Mouse (Mus musculus): ENCODE results near the gene Tas2r115. TPM values are rescaled to one million over a fixed set of nuclear protein-coding genes. Genes with fewer than 3 reads are reported as not detected.

Gene Tas2r115
- total RNA-seq (2014; fragmentation: Nextera tagmentation): not detected in 2 replicates
- total RNA-seq (2017): not detected in 2 replicates
- polyA plus RNA-seq (2012): not detected in 2 replicates

- DNase-seq (ENCODE audit: low spot score) (no peak), ATAC-seq (ENCODE audit: extremely low read depth, insufficient number of reproducible peaks, low FRiP score, poor library complexity, severe bottlenecking) (no peak)
- Histone ChIP-seq H3K9me3 (replicated peaks) (peaks cover 2% of the 10 kb centered on the region), H3K36me3 (replicated peaks) (no peaks in the 10 kb centered on the region), H3K27me3 (ENCODE audit: insufficient read depth, low read length) (no peaks in the 10 kb centered on the region), H3K4me3 (ENCODE audit: low read depth, low read length) (no peak within 1 kb of the TSS), H3K4me1 (ENCODE audit: insufficient read depth, low read depth, low read length) (no peaks in the 10 kb centered on the region)
- TF ChIP-seq GATA2 (IDR thresholded peaks at IDR 0.05; ENCODE audit: borderline replicate concordance, low read depth, low read length) (no peak), TAL1 (conservative IDR thresholded peaks at IDR 0.05; ENCODE audit: low read depth, low read length) (no peak), CTCF (IDR thresholded peaks at IDR 0.05; ENCODE audit: low read depth, low read length) (no peak), POLR2AphosphoS5 (IDR thresholded peaks at IDR 0.05; ENCODE audit: insufficient replicate concordance, low read depth, low read length) (no peak)
Measured at GRCm38 (mm10) chr6:132737935-132738334, at the start of gene Tas2r115. Gene Tas2r115, minus strand, starts transcription at chr6:132738035.

GRCm38 (mm10) chr6:132778062-132778461, 40.2 kb upstream of the Tas2r115 start, which contains the start of gene Tas2r136:
Gene Tas2r136, minus strand, starts transcription at chr6:132778162.
- DNase-seq (ENCODE audit: low spot score): no peak
- ATAC-seq (ENCODE audit: extremely low read depth, insufficient number of reproducible peaks, low FRiP score, poor library complexity, severe bottlenecking): no peak
- Histone ChIP-seq H3K27me3 (ENCODE audit: insufficient read depth, low read length) (no peaks in the 10 kb centered on the region), H3K4me3 (ENCODE audit: low read depth, low read length) (no peak within 1 kb of the TSS), H3K9me3 (replicated peaks) (no peaks in the 10 kb centered on the region), H3K4me1 (ENCODE audit: insufficient read depth, low read depth, low read length) (no peaks in the 10 kb centered on the region), H3K36me3 (replicated peaks) (no peaks in the 10 kb centered on the region)
- no peak for TF ChIP-seq CTCF (IDR thresholded peaks at IDR 0.05; ENCODE audit: low read depth, low read length)
- TF ChIP-seq GATA1 (IDR thresholded peaks at IDR 0.05; ENCODE audit: borderline replicate concordance, low read length): no peak
- no peak for TF ChIP-seq GATA2 (IDR thresholded peaks at IDR 0.05; ENCODE audit: borderline replicate concordance, low read depth, low read length)
- no peak for TF ChIP-seq TAL1 (conservative IDR thresholded peaks at IDR 0.05; ENCODE audit: low read depth, low read length)
- no peak for TF ChIP-seq POLR2AphosphoS5 (IDR thresholded peaks at IDR 0.05; ENCODE audit: insufficient replicate concordance, low read depth, low read length)

GRCm38 (mm10) chr6:132761831-132762230, 24.0 kb upstream of the Tas2r115 start, which contains the start of gene Tas2r102:
Gene Tas2r102, plus strand, starts transcription at chr6:132762131.
- Histone ChIP-seq H3K4me1 (ENCODE audit: insufficient read depth, low read depth, low read length) (no peaks in the 10 kb centered on the region), H3K4me3 (ENCODE audit: low read depth, low read length) (no peak within 1 kb of the TSS), H3K36me3 (replicated peaks) (no peaks in the 10 kb centered on the region), H3K9me3 (replicated peaks) (peaks cover 4% of the 10 kb centered on the region; the same call in 1 of the 2 replicates), H3K27me3 (ENCODE audit: insufficient read depth, low read length) (no peaks in the 10 kb centered on the region)
- ATAC-seq (ENCODE audit: extremely low read depth, insufficient number of reproducible peaks, low FRiP score, poor library complexity, severe bottlenecking): no peak
- DNase-seq (ENCODE audit: low spot score): no peak
- no peak for TF ChIP-seq TAL1 (conservative IDR thresholded peaks at IDR 0.05; ENCODE audit: low read depth, low read length)
- TF ChIP-seq CTCF (IDR thresholded peaks at IDR 0.05; ENCODE audit: low read depth, low read length): no peak
- TF ChIP-seq GATA2 (IDR thresholded peaks at IDR 0.05; ENCODE audit: borderline replicate concordance, low read depth, low read length): no peak

GRCm38 (mm10) chr6:132754430-132754829, 16.6 kb upstream of the Tas2r115 start, which contains the start of gene Tas2r124:
Gene Tas2r124, plus strand, starts transcription at chr6:132754730.
- no peak for TF ChIP-seq POLR2AphosphoS5 (IDR thresholded peaks at IDR 0.05; ENCODE audit: insufficient replicate concordance, low read depth, low read length)
- TF ChIP-seq GATA1 (IDR thresholded peaks at IDR 0.05; ENCODE audit: borderline replicate concordance, low read length): no peak
- TF ChIP-seq CTCF (IDR thresholded peaks at IDR 0.05; ENCODE audit: low read depth, low read length): no peak
- TF ChIP-seq TAL1 (conservative IDR thresholded peaks at IDR 0.05; ENCODE audit: low read depth, low read length): no peak
- TF ChIP-seq GATA2 (IDR thresholded peaks at IDR 0.05; ENCODE audit: borderline replicate concordance, low read depth, low read length): no peak
- ATAC-seq (ENCODE audit: extremely low read depth, insufficient number of reproducible peaks, low FRiP score, poor library complexity, severe bottlenecking) (no peak), DNase-seq (ENCODE audit: low spot score) (no peak)
- no peaks in the 10 kb centered on the region for H3K4me1 ChIP-seq (ENCODE audit: insufficient read depth, low read depth, low read length)
- H3K27me3 ChIP-seq (ENCODE audit: insufficient read depth, low read length): no peaks in the 10 kb centered on the region
- no peaks in the 10 kb centered on the region for H3K36me3 ChIP-seq (replicated peaks)
- no peak within 1 kb of the TSS for H3K4me3 ChIP-seq (ENCODE audit: low read depth, low read length)
- 0 out of 2 replicates have a peak, but pooled peaks cover 2% of the 10 kb centered on the region for H3K9me3 ChIP-seq (replicated peaks)

GRCm38 (mm10) chr6:132750206-132750605, 12.4 kb upstream of the Tas2r115 start:
- 0 out of 2 replicates have a peak, but pooled peaks cover 2% of the 10 kb centered on the region for H3K9me3 ChIP-seq (replicated peaks)
- H3K4me1 ChIP-seq (ENCODE audit: insufficient read depth, low read depth, low read length): no peaks in the 10 kb centered on the region
- H3K36me3 ChIP-seq (replicated peaks): no peaks in the 10 kb centered on the region
- H3K4me3 ChIP-seq (ENCODE audit: low read depth, low read length): no peak overlapping the region
- no peaks in the 10 kb centered on the region for H3K27me3 ChIP-seq (ENCODE audit: insufficient read depth, low read length)
- DNase-seq (ENCODE audit: low spot score) (no peak), ATAC-seq (ENCODE audit: extremely low read depth, insufficient number of reproducible peaks, low FRiP score, poor library complexity, severe bottlenecking) (no peak)
- no peak for TF ChIP-seq POLR2AphosphoS5 (IDR thresholded peaks at IDR 0.05; ENCODE audit: insufficient replicate concordance, low read depth, low read length)

- ATAC-seq (ENCODE audit: extremely low read depth, insufficient number of reproducible peaks, low FRiP score, poor library complexity, severe bottlenecking): no peak
- TF ChIP-seq GATA1 (IDR thresholded peaks at IDR 0.05; ENCODE audit: borderline replicate concordance, low read length) (no peak), TAL1 (conservative IDR thresholded peaks at IDR 0.05; ENCODE audit: low read depth, low read length) (no peak), POLR2AphosphoS5 (IDR thresholded peaks at IDR 0.05; ENCODE audit: insufficient replicate concordance, low read depth, low read length) (no peak), CTCF (IDR thresholded peaks at IDR 0.05; ENCODE audit: low read depth, low read length) (no peak), GATA2 (IDR thresholded peaks at IDR 0.05; ENCODE audit: borderline replicate concordance, low read depth, low read length) (no peak)
Measured at GRCm38 (mm10) chr6:132711828-132712227, 26.0 kb downstream of the Tas2r115 start, which contains the start of gene Tas2r122. Gene Tas2r122, minus strand, starts transcription at chr6:132711928.

More at GRCm38 (mm10) chr6:132711828-132712227, 26.0 kb downstream of the Tas2r115 start, which contains the start of gene Tas2r122:
- DNase-seq (ENCODE audit: low spot score): no peak
- H3K9me3 ChIP-seq (replicated peaks): no peaks in the 10 kb centered on the region; the same call in 1 of the 2 replicates
- no peak within 1 kb of the TSS for H3K4me3 ChIP-seq (ENCODE audit: low read depth, low read length)
- no peaks in the 10 kb centered on the region for H3K27me3 ChIP-seq (ENCODE audit: insufficient read depth, low read length)
- H3K36me3 ChIP-seq (replicated peaks): no peaks in the 10 kb centered on the region
- H3K4me1 ChIP-seq (ENCODE audit: insufficient read depth, low read depth, low read length): no peaks in the 10 kb centered on the region

Measured in G1E (cell line).